Mouse (Mus musculus) macrophage (primary cell): ENCODE measurements around the gene Tspan8. TPM values are rescaled to one million over a fixed set of nuclear protein-coding genes. Genes with fewer than 3 reads are reported as not detected.

Experiments used
- H3K27ac ChIP-seq: fragments of 350-480 bp; formaldehyde crosslinking; 2 replicates; pipeline ENCODE4 v1.9.0; 2021
- H3K36me3 ChIP-seq: fragments of 350-480 bp; formaldehyde crosslinking; 2 replicates; pipeline ENCODE4 v1.9.0; 2021; ENCODE audit errors: inconsistent target
- H3K4me3 ChIP-seq: fragments of 350-480 bp; formaldehyde crosslinking; 2 replicates; pipeline ENCODE4 v1.9.0; 2021; ENCODE audit errors: inconsistent target
- H3K79me2 ChIP-seq: fragments of 350-480 bp; formaldehyde crosslinking; 2 replicates; pipeline ENCODE4 v1.9.0; 2021; ENCODE audit errors: inconsistent target
- WGBS: methylation state at CpG from one replicate; pipeline ENCODE4 v1.1.7; 2026; ENCODE audit warnings: inconsistent platforms; ENCODE audit not compliant: missing documents; 5-methylcytosine and 5-hydroxymethylcytosine counted together
- polyA plus RNA-seq: library from polyadenylated mRNA; stranded (reverse); fragments of 250-400 nt; gene quantifications from 3 replicates; pipeline ENCODE4 v1.2.4, GENCODE M21; 2018; ENCODE audit warnings: inconsistent platforms

The Tspan8 gene
- polyA plus RNA-seq, 1 experiment from 2014 or later: not detected

- no peaks in the 10 kb centered on the region for H3K79me2 ChIP-seq
- H3K36me3 ChIP-seq: no peaks in the 10 kb centered on the region
- WGBS: 94% methylated on average over 7 of the region's 7 CpGs
- no peak overlapping the region for H3K27ac ChIP-seq
- no peak overlapping the region for H3K4me3 ChIP-seq
These were observed 7.5 kb upstream of the Tspan8 start for GRCm38 (mm10) chr10:115809169-115809568.

GRCm38 (mm10) chr10:115811519-115811918 is 5.1 kb upstream of the Tspan8 start:
- H3K79me2 ChIP-seq: no peaks in the 10 kb centered on the region
- H3K4me3 ChIP-seq: no peak overlapping the region
- H3K27ac ChIP-seq: no peak overlapping the region
- WGBS: 92% methylated on average over 5 of the region's 5 CpGs
- H3K36me3 ChIP-seq: no peaks in the 10 kb centered on the region

GRCm38 (mm10) chr10:115814878-115815277 is 1.8 kb upstream of the Tspan8 start:
- H3K4me3 ChIP-seq: no peak overlapping the region
- WGBS: 96% methylated on average over 6 of the region's 11 CpGs
- no peaks in the 10 kb centered on the region for H3K79me2 ChIP-seq
- H3K36me3 ChIP-seq: no peaks in the 10 kb centered on the region
- H3K27ac ChIP-seq: no peak overlapping the region

DNA sequence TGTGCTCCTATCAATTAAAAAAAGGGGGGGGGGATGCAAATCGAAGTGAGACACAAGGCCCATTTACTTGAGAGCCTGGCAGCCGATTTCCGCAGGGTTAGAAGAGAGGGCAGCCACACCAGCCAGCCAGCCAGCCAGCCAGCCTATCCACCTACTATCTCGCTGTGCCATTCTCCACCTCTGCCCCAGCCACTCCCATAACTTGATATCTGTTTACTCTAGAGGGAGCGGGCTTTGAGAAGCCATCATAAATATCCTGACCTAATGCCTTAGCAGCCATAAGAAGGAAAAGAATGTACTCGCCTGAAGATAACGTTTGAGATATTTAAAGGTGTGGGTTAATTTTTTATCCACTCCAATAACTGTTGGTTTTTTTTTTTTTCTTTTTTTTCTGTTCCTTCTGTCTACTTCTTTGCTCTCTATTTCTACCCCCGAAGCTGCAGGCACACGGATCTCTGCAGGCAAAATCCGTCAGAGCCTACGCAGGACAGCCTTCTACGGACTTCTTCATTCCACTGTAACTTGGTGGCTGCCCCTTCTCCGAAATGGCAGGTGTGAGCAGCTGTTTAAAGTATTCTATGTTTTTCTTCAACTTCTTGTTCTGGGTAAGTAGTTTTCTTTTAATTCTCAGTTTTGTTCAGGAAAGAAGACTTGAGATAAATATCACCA is 558 bp downstream of the Tspan8 start:
- Histone ChIP-seq H3K27ac (no peak overlapping the region), H3K4me3 (no peak overlapping the region)
- WGBS: 61% methylated on average over 13 of the region's 13 CpGs

DNA sequence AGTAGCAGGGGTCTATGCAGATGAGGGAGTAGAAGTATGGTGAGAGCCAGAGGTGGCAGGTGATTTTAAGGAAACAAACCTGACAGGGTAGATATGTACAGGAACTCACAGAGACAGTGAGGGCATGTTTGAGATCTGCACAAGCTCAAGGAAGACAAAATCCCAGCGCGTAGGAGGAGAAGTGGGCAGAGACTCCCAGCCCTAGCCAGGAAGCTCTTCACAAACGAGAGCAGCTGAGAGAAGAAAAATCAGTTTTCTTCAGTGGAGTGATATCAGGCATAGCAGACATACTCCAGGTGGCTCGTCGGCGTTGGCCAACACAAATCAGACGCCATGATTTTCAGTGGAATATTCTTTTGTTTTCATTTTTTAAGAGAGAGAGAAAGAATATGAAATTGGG is 8.7 kb downstream of the Tspan8 start:
- Histone ChIP-seq H3K79me2 (no peaks in the 10 kb centered on the region), H3K36me3 (no peaks in the 10 kb centered on the region), H3K4me3 (no peak overlapping the region), H3K27ac (no peak overlapping the region)
- 94% methylated on average over 7 of the region's 7 CpGs for WGBS

More for the DNA sequence above, 558 bp downstream of the Tspan8 start:
- Histone ChIP-seq H3K79me2 (no peaks in the 10 kb centered on the region), H3K36me3 (no peaks in the 10 kb centered on the region)

DNA sequence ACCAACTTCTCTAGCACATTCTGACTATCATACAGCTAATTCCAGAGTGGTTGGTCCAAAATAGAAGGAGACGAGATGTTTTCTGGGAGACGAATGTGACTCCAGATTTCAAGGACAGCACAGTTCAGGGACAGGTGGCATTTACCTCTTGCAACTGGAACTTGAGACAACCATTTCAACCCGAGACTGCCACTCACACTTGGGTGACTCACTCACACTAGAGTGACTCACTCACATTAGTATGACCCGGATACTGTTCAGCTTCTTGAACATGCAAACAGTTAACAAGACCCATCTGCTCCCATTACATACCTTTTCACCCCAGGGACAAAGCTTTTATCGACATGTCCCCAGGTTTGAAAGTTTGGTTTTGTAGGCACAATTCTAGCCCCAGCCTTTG is 12.2 kb downstream of the Tspan8 start:
- Histone ChIP-seq H3K79me2 (no peaks in the 10 kb centered on the region), H3K27ac (no peak overlapping the region), H3K36me3 (no peaks in the 10 kb centered on the region), H3K4me3 (no peak overlapping the region)
- 92% methylated on average over 5 of the region's 5 CpGs for whole genome bisulfite sequencing

DNA sequence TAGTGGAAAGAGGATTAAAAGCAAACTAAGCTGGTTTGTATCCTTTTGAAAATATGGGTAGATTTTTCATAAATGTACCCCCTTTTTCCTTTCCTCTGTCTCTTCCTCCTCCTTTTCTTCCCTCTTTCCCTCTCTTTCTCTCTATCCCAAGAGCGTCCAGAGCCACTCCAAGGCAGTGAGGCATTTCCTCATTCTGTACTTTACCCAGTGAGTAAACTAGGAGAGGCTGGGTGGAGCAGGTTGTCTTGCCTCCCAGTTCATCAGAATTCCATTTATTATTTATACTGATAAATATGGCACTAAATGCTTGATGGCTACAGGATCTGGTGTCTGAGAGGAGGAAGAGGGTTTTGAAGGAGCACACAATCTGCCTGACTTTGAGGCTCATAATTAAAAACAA is 13.1 kb downstream of the Tspan8 start:
- Histone ChIP-seq H3K79me2 (no peaks in the 10 kb centered on the region), H3K27ac (no peak overlapping the region), H3K4me3 (no peak overlapping the region), H3K36me3 (no peaks in the 10 kb centered on the region)
- WGBS: 78% methylated on average over 1 of the region's 1 CpGs

GRCm38 (mm10) chr10:115830726-115831125 is 14.1 kb downstream of the Tspan8 start:
- Histone ChIP-seq H3K79me2 (no peaks in the 10 kb centered on the region), H3K27ac (no peak overlapping the region), H3K36me3 (no peaks in the 10 kb centered on the region), H3K4me3 (no peak overlapping the region)
- 90% methylated on average over 3 of the region's 3 CpGs for WGBS

GRCm38 (mm10) chr10:115834017-115834416 is 17.4 kb downstream of the Tspan8 start:
- WGBS: 91% methylated on average over 6 of the region's 6 CpGs
- no peaks in the 10 kb centered on the region for H3K79me2 ChIP-seq
- no peak overlapping the region for H3K27ac ChIP-seq
- no peaks in the 10 kb centered on the region for H3K36me3 ChIP-seq
- no peak overlapping the region for H3K4me3 ChIP-seq

DNA sequence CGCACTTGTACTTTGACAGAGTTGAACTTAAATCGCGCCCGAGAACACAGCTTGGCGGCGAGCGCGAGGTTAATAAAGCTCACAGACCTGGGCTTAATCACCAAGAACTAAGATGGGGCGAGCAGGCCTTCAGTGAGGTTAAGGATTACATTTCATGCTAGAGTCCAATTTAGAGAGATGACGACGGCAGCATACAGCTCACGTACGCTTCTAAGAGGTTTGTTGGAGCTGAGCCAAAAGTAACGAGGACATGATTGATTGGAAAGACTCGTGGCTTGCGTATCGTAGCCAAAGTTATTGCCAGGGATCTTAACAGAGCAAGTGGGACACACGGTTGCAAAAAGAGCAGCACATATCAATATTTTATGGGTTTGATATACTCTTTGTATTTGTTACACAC is 30.3 kb downstream of the Tspan8 start:
- Histone ChIP-seq H3K36me3 (no peaks in the 10 kb centered on the region), H3K27ac (no peak overlapping the region), H3K79me2 (no peaks in the 10 kb centered on the region), H3K4me3 (no peak overlapping the region)
- 87% methylated on average over 18 of the region's 18 CpGs for WGBS

GRCm38 (mm10) chr10:115848511-115848910 is 31.9 kb downstream of the Tspan8 start:
- WGBS: 77% methylated on average over 1 of the region's 1 CpGs
- Histone ChIP-seq H3K79me2 (no peaks in the 10 kb centered on the region), H3K4me3 (no peak overlapping the region), H3K36me3 (no peaks in the 10 kb centered on the region), H3K27ac (no peak overlapping the region)

- Histone ChIP-seq H3K4me3 (no peak overlapping the region), H3K27ac (no peak overlapping the region), H3K79me2 (no peaks in the 10 kb centered on the region), H3K36me3 (no peaks in the 10 kb centered on the region)
- 83% methylated on average over 11 of the region's 15 CpGs for WGBS
These were observed 43.7 kb downstream of the Tspan8 start for GRCm38 (mm10) chr10:115860210-115860880.

GRCm38 (mm10) chr10:115861967-115862366 is 45.3 kb downstream of the Tspan8 start:
- Histone ChIP-seq H3K27ac (no peak overlapping the region), H3K79me2 (no peaks in the 10 kb centered on the region), H3K4me3 (no peak overlapping the region), H3K36me3 (no peaks in the 10 kb centered on the region)
- WGBS: 89% methylated on average over 5 of the region's 5 CpGs

DNA sequence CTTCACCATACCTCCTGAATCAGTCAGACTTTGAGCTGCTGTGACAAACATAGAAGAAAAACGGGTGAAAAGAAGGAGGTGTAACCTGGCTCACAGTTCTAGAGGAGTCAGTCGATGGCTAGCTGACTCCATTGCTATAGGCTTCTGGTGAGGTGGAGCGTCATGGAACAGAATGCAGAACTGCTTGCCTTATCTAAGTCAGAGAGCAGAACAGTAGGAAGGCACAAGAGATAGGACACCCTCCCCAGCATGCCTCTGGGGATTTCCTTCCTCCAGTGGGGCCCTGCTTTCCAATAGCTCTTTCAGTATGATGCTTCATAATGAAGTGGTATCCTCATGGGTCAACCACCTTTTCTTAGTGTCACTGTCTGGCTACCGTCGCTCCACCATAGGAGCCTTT is 66.1 kb downstream of the Tspan8 start:
- Histone ChIP-seq H3K4me3 (no peak overlapping the region), H3K79me2 (no peaks in the 10 kb centered on the region), H3K27ac (no peak overlapping the region), H3K36me3 (no peaks in the 10 kb centered on the region)
- WGBS: 94% methylated on average over 5 of the region's 5 CpGs

- Histone ChIP-seq H3K36me3 (no peaks in the 10 kb centered on the region), H3K27ac (no peak overlapping the region), H3K79me2 (no peaks in the 10 kb centered on the region), H3K4me3 (no peak overlapping the region)
- 47% methylated on average over 4 of the region's 4 CpGs for WGBS
These were observed 75.3 kb downstream of the Tspan8 start for GRCm38 (mm10) chr10:115891924-115892323.
